Mouse (Mus musculus): Measurements from ENCODE around the gene St6galnac3.

The St6galnac3 gene

DNA sequence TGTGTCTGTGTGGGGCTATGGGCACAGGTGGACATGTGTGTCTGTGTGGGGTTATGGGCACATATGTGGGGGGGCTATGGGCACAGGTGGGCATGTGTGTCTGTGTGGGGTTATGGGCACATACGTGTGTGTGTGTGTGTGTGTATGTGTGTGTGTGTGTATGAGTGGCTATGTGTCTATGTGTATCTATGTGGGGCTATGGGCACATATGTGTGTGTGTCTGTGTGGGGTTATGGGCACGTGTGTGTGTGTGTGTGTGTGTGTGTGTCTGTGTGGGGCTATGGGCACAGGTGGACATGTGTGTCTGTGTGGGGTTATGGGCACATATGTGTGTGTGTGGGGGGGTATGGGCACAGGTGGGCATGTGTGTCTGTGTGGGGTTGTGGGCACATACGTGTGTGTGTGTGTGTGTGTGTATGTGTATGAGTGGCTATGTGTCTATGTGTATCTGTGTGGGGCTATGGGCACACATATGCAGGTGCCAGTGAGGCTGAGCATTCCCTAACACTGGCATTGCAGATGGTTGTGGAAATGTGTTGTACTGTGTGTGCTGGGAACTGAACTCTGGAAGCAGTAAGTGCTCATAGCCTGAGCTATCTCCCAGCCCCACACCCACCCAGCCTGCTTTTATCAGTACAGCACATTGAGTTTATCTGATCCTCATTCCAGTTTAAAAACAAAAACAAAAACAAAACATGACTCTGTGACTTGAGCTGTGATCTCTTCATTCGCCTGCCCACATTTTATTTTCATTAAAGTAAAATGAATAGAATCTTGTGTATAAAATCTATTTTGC is 8.6 kb upstream of the St6galnac3 start:
- no peak for DNase-seq (ENCODE audit: low read depth, low spot score)

DNA sequence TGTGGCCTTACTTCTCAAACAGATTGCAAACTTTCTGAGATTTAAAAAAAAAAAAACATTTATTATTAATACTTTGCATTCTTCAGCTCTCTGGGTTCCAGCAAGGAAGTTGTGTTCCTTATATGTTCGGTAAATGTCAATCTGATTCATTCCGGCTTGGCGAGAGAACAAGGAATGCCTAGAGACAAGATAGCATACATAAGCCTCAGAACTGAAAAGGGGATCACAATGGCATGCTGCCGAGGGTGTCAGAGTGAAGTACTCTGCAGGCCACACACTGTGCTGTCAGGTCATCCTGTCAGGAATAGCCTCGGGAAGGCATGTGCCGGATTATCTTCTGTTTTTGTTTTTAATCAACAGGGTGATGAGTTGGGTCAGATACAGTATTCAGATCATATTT is 7.8 kb upstream of the St6galnac3 start:
- DNase-seq (ENCODE audit: low read depth, low spot score), result no peak

DNA sequence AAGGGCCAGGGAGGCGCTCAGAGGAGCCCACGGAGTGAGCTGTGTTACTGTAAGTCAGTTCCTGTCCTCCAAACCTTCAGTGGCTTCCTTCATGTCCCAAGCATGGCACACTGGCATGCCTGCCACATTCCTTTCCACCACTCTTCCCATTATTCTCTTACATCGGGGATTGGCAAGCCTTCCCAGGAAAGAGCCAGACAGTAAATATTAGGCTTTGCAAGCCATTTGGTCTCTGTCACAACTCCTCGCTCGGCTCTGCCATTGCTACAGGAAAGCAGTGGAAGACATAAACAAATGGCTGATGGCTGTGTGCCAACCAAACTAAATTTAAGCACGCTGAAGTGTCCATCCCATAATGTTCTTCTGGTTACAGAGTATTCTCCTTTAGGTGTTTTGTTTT is 7.1 kb upstream of the St6galnac3 start:
- DNase-seq (ENCODE audit: low read depth, low spot score), result no peak

DNA sequence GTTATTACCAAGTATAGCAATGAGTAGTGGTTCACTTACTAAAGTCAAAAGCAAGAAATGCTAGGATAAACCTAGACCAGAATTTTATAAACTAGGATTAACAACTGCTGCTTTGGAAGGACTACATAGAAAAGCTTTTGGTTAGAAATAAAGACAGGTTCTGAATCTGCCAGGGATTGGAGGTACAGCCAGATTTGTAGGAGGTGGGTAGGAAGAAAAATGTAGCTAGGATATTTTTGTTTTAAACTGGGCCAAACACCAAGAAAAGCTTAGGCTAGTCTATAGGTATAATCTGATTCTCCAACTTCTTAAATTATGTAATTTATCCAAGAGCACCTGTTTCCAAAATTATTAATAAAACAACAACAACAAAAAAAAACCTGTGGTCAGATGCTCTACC is 3.6 kb upstream of the St6galnac3 start:
- DNase-seq (ENCODE audit: low read depth, low spot score), result no peak

DNA sequence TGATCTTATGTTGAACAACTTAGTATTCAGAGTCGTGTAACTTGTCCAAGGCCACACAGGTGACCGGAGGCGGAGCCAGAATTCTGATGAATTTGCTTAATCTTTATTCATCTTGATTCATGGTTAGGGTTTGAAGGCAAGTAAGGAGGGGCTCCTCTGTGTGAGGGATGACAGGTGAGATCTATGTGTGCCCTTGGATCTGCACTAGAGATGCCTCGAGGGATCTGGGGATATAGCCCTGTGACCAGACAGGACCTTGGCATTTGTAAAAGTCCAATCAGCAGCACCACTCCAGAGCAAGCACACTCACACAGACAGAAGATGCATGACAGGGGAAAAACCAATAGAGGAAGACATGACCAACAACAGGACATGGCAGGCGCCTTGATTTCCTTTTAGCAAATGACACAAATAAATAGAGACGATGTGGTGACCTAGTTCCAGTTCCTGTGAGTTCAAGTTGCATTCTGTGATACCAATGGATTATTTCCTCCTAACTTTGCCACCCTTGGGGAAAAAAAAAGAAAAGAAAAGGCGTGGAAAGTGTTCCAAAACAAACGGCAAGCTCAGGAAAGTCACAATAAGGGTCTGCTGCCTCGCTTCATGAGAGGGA is 1.4 kb downstream of the St6galnac3 start:
- DNase-seq (ENCODE audit: low read depth, low spot score), result no peak

DNA sequence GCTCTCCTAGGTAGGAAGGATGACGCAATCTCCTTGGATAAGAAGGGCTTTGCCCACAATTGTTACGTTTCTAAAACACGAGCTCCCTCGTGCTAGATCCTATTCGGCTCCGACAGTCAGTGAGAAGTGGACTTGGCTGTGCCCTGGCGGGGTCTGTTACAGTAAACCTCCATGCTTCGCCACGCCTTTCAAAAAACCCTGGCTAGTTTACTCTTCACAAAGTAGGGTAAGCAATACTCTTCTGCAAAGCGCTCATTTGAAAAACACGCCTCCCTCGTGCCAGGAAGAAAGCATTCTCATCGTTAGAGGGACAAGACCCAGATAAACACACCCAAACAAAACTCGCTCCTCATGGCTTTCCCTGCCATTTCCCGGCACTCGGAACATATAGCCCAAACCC is 3.4 kb downstream of the St6galnac3 start:
- DNase-seq (ENCODE audit: low read depth, low spot score), result no peak

DNA sequence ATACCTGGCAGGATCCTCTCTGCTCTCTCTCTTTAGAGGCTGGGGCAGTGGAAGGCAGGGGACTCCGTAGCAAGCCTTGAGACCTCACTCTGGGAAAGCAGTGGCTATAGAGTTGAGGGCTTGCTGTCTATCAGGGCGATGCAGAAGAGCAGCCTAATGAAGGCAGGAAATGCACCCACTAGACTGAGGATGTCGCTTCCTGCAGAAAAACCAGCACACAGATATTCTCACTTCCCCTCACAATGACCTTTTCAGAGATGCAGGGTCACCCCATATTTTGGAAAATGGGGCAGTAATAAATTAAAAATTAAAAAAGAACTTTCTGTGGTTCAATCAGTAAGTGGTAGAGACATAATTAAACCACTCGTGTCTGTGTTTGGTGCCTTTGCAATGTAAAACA is 4.1 kb downstream of the St6galnac3 start:
- DNase-seq (ENCODE audit: low read depth, low spot score), result no peak

DNA sequence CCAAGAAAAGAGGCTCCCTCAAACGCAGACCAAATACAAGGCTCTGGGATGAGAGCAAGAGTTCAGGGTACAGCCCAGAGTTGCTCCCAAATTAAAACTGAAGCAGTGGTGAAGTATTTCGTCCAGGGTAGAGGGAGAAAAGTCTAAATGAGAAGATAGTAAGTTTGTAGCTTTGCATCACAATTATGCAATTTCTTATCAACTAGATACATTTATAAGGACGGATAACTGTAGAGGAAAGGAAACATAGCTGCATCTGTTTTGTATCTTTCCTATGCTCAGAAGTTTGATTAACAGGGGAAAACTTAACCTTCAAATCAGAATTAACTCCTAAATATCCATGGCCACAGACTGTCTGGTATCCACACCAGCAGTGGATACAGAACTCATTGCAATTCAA is 4.7 kb downstream of the St6galnac3 start:
- DNase-seq (ENCODE audit: low read depth, low spot score), result no peak

DNA sequence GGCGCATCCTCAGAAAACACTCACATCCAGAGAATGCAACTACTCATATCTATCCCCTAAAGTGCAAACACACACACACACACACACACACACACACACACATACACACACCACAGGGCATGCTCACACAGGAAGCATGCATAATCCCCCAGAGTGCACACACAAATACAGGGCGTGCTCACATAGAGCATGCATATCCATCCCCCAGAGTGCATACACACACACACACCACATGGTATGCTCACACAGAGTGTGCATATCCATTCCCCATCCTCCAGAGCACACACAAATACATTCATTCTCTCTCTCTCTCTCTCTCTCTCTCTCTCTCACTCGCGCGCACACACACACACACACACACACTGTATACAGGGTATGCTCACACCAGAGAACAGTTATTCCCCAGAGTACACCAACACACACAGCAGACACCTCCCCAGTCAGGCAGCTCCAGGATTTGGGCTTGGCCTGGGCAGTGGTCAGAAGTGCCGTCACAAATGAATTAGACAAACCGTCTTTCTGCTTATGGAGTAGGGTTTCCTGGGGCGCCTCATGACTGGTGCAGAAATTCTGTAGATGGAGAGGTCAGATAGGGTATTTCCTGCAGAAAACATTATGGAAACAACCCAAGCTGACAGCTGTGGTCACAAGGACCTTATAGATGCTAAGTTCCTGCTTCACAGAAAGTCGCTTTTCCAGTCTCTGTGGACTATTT is 5.6 kb downstream of the St6galnac3 start:
- DNase-seq (ENCODE audit: low read depth, low spot score), result no peak

DNA sequence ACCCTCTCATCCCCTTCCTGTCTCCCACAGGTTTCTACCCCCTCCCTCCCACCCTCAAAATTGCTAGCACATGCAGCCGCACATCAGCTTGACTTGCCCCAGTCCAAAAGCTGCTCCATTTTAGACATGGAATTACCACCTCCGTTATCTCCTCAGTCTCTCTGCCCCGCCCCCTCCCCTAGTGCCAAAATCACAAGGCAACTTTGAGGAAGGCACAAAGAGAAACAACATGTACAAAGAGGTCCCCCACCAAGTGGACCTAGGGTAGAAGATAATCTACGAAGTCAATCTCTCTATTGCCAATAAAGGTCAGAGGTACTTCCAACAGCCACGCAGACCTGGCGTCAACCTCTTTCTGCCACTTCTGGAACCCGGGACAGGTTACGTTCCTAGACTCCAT is 6.2 kb downstream of the St6galnac3 start:
- DNase-seq (ENCODE audit: low read depth, low spot score), result no peak

DNA sequence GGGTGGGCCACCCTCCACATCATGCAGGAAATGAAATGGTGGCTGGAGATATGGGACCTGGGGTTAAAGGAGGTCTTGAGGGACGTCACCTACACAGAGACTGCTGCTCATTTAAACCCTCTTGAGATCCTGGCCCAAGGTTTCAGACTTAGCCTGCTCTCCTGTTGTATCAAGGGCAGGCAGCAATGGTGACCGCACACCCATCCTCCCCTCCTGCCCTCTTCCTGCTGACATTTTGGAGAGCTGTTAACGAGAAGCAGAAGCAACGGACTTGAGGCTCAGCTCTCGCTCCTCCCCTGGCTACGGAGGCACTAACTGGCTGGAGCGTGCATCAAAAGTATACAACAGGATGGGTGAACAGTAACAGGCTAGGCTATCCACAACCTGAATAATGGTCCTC is 7.2 kb downstream of the St6galnac3 start:
- no peak for DNase-seq (ENCODE audit: low read depth, low spot score)

DNA sequence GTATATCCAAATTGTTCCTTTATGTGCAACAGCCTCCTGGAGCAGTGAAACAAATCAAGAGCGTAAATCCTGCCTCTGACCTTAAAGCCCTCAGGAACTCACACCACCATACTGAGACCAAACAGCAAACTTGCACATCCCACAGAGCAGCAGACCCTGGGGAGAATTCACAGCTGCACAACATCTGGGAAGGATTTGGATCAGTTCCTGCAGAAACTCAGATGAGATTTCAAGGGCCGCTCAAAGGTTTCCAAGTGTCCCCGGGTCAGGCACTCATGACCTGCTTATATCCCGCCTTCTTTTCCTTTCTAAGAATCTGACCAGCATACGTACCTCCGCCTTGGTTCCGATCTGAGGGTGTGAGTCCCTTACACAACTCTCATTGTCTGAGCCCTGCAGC is 9.3 kb downstream of the St6galnac3 start:
- DNase-seq (ENCODE audit: low read depth, low spot score), result no peak

DNA sequence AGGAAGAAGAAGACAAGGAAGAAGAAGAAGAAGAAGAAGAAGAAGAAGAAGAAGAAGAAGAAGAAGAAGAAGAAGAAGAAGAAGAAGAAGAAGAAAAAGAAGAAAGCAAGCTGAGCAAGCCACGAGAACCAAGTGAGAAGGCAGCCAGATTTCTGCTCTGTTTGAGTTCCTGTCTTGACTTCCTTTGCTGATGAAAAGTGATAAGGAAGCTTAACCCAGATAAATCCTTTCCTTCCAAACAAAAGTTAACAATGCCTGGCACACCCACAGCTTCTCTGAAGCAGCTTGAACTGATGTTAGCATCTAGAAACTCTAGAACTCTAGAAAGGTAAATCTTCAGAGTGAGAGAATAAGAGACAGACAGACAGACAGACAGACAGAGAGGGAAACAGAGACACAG is 14.4 kb downstream of the St6galnac3 start:
- DNase-seq (ENCODE audit: low read depth, low spot score), result no peak

DNA sequence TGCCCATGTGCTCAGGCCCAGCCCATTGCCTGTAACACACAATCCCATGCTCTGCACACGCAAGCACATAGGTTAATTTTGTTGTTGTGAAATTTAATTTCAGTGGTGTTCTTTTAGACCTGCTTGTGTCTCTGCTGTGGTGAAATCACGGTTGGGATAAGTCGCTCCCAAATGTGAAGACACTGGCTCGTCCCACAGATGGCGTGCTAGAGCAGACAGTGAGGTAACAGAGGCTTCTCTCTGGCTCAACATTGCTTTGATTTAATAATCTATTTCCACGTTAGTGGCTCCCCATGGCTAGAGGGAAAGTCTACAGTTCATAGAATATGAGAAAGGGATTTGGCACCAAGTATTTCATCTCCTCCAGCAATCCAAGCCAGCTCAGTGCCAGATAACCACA is 17.3 kb downstream of the St6galnac3 start:
- no peak for DNase-seq (ENCODE audit: low read depth, low spot score)

DNA sequence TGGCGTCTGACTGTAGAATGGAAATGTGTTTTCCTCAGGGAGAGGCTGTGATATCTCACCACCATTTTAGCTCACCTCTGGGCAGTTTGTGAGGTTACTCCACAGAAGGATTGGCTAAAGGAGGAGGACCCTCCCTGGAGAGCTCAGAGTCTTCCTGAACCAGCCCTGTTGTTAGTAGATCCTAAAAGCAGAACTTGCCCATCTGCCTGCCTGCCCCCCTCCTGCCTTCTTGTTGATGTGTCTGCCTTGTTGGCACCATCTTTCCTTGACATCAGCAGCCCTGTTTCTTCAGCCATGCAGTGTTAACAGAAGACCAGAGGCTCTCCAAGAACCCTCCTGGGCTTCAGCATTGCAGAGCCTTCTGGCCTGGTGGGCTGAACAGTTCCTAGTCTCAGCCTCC is 18.1 kb downstream of the St6galnac3 start:
- DNase-seq (ENCODE audit: low read depth, low spot score), result no peak

DNA sequence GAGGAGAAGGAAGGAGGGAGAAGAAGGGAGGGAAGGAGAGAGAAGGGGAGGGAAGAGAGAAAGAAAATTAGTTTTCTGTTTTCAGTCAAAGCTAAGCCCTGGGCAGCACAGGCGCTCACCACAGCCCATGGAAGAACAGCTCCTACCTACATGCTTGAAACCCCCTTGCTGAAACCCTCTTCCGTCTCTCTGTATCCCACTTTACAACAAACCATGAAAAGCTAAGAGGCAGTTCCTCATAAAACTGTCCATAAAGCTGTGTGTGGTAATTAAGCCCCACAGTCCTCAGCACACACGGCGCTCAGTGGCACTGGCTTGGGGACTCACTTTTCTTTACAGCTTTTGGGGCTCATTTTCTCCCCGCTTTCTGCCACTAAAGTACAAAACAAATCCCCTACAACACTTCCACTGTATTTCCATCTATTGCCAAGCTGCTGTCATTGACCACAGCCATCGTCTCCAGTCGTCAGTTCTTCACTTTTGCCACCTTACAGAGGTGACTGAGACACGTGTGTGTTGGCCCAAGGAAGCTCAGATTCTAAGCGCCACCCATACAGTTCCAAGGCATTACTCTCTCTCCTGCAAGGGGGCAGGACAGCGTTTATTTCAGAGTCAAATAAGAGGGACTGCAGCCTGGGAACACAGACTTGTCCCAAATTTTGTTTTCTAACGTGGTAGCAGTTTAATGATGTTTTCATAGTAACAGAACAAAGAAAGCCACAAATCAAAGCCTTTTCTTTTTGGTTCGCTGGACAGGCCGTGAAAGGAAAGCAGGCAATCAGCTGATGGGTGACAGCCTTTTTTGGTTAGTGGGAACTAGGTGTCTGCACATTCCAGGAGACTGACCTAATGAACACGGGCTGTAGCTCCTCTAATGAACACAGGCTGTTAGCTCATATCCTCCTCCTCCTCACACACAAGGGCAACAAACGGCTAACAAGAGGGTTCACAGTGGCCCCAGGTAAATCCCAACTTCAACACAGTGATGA is 22.9 kb downstream of the St6galnac3 start:
- no peak for DNase-seq (ENCODE audit: low read depth, low spot score)

DNA sequence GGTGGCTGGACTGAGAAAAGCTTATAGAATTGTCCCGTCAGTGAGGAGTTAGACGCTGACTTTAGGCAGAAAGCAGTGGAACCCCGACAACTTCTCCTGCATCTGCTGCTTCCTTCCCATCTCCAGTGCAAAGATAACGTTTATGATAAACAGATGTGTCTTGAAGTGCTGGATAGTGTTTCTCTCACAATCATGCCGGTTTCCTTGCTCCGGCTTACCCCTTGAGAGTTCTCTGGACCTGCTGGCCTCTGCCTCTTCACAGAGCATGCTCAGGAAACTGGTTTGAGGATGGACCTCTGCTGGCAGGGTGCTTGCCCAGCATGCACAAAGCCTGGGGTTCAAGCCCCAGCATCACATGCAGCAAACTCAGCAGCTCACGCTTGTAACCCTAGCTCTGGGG is 23.8 kb downstream of the St6galnac3 start:
- DNase-seq (ENCODE audit: low read depth, low spot score), result no peak

DNA sequence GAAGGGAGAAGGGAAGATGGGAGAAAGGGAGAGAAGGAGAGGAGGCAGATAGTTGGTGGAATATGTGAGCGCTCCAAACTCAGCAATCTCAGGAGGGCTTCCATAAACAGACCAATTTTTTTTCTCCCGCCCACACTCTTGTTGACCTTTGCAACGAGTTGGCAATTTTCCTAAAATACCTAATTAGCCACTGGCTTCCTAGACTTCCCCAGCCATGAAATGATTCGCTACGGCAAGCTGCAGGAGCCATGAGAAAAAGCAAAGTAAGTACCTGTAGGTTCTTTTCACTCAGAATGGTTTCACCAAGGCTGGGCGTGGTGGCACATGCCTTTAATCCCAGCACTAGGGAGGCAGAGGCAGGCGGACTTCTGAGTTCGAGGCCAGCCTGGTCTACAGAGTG is 25.9 kb downstream of the St6galnac3 start:
- DNase-seq (ENCODE audit: low read depth, low spot score), result no peak

DNA sequence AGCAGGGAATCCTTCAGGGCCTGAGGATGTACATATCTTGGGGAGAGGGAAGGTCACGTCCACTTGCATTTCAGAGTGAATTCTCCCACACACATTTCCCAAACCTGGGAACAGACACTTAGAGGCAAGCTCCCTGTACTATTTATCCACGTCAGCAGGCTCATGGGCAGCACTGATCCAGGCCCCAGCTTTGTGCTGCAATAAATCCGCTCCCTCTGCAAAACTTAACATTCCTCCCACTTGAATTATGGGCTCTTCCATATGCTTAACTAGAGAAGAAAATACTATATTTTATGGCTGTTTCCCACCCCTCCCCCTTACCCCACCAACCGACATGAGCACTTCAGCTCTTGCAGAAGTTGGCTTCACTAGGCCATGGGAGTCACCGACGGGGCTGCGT is 32.0 kb downstream of the St6galnac3 start:
- no peak for DNase-seq (ENCODE audit: low read depth, low spot score)

DNA sequence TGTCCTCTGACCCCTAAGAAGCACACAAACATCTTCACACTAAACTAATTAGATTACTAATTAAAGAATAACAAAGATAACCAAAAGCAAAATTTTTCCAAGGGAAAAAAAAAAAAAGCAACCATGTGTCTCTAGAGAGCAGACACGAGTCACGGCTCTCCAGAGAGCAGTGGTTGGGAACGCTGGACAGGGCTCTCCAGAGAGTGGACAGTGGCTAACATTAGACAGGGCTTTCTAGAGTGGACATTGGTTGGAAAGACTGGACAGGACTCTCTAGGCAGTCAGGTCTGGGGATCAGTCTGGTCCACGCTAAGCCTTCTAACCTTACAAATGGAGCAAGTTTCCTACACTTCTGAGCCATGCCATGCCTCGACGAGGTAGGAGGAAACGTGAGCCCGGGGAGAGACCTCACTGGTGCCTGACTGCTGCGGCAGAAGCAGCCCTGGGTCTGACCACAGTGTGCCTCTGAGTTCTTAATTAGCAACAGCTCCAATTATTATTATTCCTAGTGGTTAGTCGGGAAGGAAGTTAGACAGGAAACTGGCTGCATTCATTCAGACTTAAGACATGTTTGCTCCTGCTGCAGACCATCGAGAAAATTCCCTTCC is 32.7 kb downstream of the St6galnac3 start:
- no peak for DNase-seq (ENCODE audit: low read depth, low spot score)

DNA sequence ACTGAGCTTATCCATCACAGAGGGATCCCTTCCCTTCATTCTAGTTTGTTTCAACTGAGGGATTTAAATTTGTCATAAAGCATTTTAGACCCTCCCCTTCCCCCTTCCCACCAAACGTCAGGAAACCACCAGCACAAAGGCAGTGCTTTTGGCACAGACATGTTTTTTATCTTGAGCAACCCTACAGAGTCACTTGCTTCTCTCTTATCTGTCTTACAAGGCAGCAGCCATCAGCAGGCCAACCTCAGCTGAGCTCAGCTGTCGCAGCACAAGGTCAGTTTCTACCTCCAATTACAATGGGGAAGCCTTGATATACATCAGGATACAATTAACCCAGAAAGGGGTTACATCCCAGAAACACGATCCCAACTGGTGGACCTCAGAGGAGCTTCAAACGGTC is 33.4 kb downstream of the St6galnac3 start:
- DNase-seq (ENCODE audit: low read depth, low spot score), result no peak

Measured in A20 (cell line).